Mouse (Mus musculus) lung, postnatal 0 days (tissue): ENCODE measurements around the gene Atp13a3. TPM values are rescaled to one million over a fixed set of nuclear protein-coding genes. Genes with fewer than 3 reads are reported as not detected.

Experiments
- ATAC-seq: fragments of 200-750 bp; cut with Nextera tagmentation; 2 replicates; pipeline ENCODE4 v1.8.0; 2017; ENCODE audit warnings: moderate library complexity
- DNase-seq: peaks from one replicate; pipeline ENCODE4 v3.0.0-alpha.2; 2016; ENCODE audit warnings: low spot score
- H3K27ac ChIP-seq: fragments of 300-500 bp; sonication (generic); 2 replicates; pipeline ENCODE4 v1.5.1; 2014; ENCODE audit warnings: antibody characterized with exemption, mild to moderate bottlenecking, low read length, mixed read lengths
- H3K27me3 ChIP-seq: fragments of 300-500 bp; sonication (generic); replicated peaks from 2 replicates; pipeline ENCODE4 v1.6.1; 2014; ENCODE audit warnings: low read length, mixed read lengths; ENCODE audit not compliant: insufficient read depth
- H3K36me3 ChIP-seq: fragments of 300-500 bp; sonication (generic); 2 replicates; pipeline ENCODE4 v1.6.1; 2014; ENCODE audit warnings: low read length, mixed read lengths; ENCODE audit not compliant: insufficient read depth
- H3K4me1 ChIP-seq: fragments of 300-500 bp; sonication (generic); 2 replicates; pipeline ENCODE4 v1.6.1; 2014; ENCODE audit warnings: antibody characterized with exemption, low read depth, low read length, mixed read lengths; ENCODE audit not compliant: insufficient read depth
- H3K4me2 ChIP-seq: fragments of 300-500 bp; sonication (generic); replicated peaks from 2 replicates; pipeline ENCODE4 v1.6.1; 2014; ENCODE audit warnings: low read depth, mild to moderate bottlenecking, low read length, moderate library complexity, mixed read lengths
- H3K4me3 ChIP-seq: fragments of 300-500 bp; sonication (generic); 2 replicates; pipeline ENCODE4 v1.5.1; 2014; ENCODE audit warnings: low read depth, low read length
- H3K9ac ChIP-seq: fragments of 300-500 bp; sonication (generic); replicated peaks from 2 replicates; pipeline ENCODE4 v1.6.1; 2014; ENCODE audit warnings: low read depth, mild to moderate bottlenecking
- H3K9me3 ChIP-seq: fragments of 300-500 bp; sonication (generic); 2 replicates; pipeline ENCODE4 v1.6.1; 2016; ENCODE audit warnings: low read length, mixed read lengths
- CTCF ChIP-seq: IDR thresholded peaks from 2 replicates; pipeline ENCODE4 v1.5.1; 2016; ENCODE audit warnings: antibody characterized with exemption, mild to moderate bottlenecking
- EP300 ChIP-seq: IDR thresholded peaks from 2 replicates; pipeline ENCODE4 v1.6.1; 2016; ENCODE audit warnings: antibody characterized with exemption, mild to moderate bottlenecking, control low read depth
- WGBS: fragments of 180-500 bp; shearing (Covaris S2); extraction: QIAGEN DNeasy Blood & Tissue Kit; methylation state at CpG from one replicate; pipeline ENCODE4 v1.1.7; 2014; 5-methylcytosine and 5-hydroxymethylcytosine counted together
- polyA plus RNA-seq: library from polyadenylated mRNA; unstranded; fragments of >200 nt; fragmentation: Nextera tagmentation; extraction: Ambion mirVana; gene quantifications from 2 replicates; pipeline ENCODE4 v1.2.1, GENCODE M21; 2015

Atp13a3 gene
- polyA plus RNA-seq, 1 experiment from 2014 or later = 19.3 TPM

DNA sequence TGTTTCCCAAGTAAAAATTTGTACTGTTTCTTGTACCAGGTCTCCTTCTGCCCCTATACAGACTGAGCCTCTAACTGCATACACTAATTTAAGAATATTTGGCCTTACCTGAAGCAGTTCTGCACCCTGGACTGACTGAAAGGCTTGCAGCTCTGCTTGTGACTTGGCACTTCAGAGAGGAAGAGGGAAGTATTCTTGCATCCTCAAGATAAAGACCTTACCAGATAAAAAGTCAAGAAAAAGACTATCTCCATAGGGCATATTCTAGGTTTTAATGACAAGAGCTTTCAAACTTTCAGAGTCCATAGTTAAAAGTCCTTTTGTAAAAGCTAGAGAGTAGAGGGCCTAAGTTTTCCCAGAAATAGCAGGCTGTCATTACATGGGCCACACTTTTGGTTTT is 95.1 kb downstream of the Atp13a3 start, which contains the start of gene Gp5:
TSS of gene Gp5 (minus strand) at position 133 of the 400 bp plus-strand sequence.
- H3K9me3 ChIP-seq = no peaks in the 10 kb centered on the region
- H3K36me3 ChIP-seq = no peaks in the 10 kb centered on the region
- H3K9ac ChIP-seq = no peak within 1 kb of the TSS
- H3K27me3 ChIP-seq = peaks cover 29% of the 10 kb centered on the region; the same call in 1 of the 2 replicates
- H3K4me2 ChIP-seq = peak within 1 kb of the TSS; percentile 93
- ATAC-seq (no peak), DNase-seq (no peak)
- H3K4me1 ChIP-seq = peaks cover 16% of the 10 kb centered on the region; the same call in 1 of the 2 replicates
- TF ChIP-seq CTCF = no peak
- no peak for TF ChIP-seq EP300
- H3K27ac ChIP-seq = no peak within 1 kb of the TSS
- H3K4me3 ChIP-seq = peak within 1 kb of the TSS; percentile 51; the same call in 1 of the 2 replicates

DNA sequence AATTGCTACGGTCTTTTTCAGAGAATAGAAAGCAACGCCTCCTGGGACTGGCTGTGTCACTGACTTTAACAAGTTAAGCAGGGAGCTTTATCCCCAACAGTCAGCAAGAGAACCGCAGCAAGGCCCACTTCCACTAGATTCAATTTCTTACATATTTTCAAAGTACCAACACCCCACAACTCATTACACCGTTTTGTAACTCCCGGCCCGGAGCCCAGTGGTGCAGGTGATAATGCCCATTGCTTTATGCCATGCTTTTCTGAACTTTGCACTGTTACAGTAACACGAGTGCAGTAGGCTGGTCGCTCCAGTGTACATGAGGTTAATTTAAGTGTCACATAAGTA is 95.6 kb downstream of the Atp13a3 start:
- Histone ChIP-seq H3K4me3 (no peak overlapping the region), H3K9me3 (no peaks in the 10 kb centered on the region), H3K4me2 (no peak overlapping the region), H3K9ac (no peak overlapping the region), H3K27me3 (peaks cover 29% of the 10 kb centered on the region; the same call in 1 of the 2 replicates), H3K36me3 (no peaks in the 10 kb centered on the region), H3K27ac (no peak overlapping the region), H3K4me1 (peaks cover 16% of the 10 kb centered on the region; the same call in 1 of the 2 replicates)
- ATAC-seq (0 out of 2 replicates have a peak, but pooled peaks have one; percentile 11), DNase-seq (no peak)
- TF ChIP-seq EP300 = no peak
- TF ChIP-seq CTCF = no peak
- WGBS = 59% methylated on average over 8 of the region's 8 CpGs

DNA sequence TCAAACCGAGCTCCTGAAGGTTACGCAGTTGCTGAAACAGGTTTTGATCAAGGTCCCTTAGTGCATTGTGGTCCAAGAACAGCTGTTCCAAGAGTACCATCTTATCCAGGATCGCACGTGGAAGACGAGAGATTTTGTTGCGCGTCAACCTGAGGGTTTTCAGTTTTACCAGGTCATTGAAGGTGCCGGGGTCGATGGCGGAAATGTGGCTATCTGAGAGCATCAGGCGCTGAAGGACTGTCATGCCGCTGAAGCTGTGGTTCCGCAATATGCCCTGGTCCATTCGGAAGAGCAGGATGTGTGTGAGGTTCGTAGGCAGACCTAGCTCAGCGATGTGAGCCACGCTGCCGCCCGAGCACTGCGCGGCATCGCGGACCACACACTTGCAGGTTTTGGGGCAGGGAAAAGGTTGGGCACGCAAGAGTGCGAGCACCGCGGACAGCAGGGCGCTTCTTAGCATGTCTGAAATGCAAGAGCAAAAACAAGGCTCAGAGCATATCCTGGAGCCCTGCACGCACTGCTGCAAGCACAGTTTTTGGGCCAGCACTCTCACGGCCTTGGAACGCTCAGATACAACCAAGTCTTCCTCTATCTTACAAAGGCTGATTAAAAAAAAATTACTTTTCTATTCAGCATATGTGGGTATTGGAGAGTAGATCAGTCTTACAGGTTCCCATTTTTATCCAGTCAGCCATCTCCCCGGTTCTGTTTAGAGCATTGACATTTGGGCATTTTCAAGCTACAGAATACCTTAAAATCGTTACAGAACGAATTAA is 96.2 kb downstream of the Atp13a3 start:
- no peak overlapping the region for H3K27ac ChIP-seq
- TF ChIP-seq CTCF (no peak), EP300 (no peak)
- H3K9me3 ChIP-seq = no peaks in the 10 kb centered on the region
- H3K4me2 ChIP-seq = peak overlapping the region; percentile 93
- no peaks in the 10 kb centered on the region for H3K36me3 ChIP-seq
- peaks cover 16% of the 10 kb centered on the region; the same call in 1 of the 2 replicates for H3K4me1 ChIP-seq
- peaks cover 29% of the 10 kb centered on the region; the same call in 1 of the 2 replicates for H3K27me3 ChIP-seq
- 8% methylated on average over 34 of the region's 34 CpGs for WGBS
- ATAC-seq (no peak), DNase-seq (no peak)
- peak overlapping the region; percentile 51 for H3K4me3 ChIP-seq
- no peak overlapping the region for H3K9ac ChIP-seq

GRCm38 (mm10) chr16:30308616-30309394 is 97.0 kb downstream of the Atp13a3 start:
- peak overlapping the region; percentile 51 for H3K4me3 ChIP-seq
- no peak overlapping the region for H3K27ac ChIP-seq
- H3K9ac ChIP-seq = 0 out of 2 replicates have a peak overlapping the region, but pooled peaks have one; percentile 23
- TF ChIP-seq EP300 (no peak), CTCF (peak; percentile 44)
- no peaks in the 10 kb centered on the region for H3K9me3 ChIP-seq
- ATAC-seq (peak; percentile 65), DNase-seq (peak; percentile 58)
- H3K4me1 ChIP-seq = peaks cover 16% of the 10 kb centered on the region; the same call in 1 of the 2 replicates
- peak overlapping the region; percentile 93 for H3K4me2 ChIP-seq
- H3K27me3 ChIP-seq = peaks cover 29% of the 10 kb centered on the region; the same call in 1 of the 2 replicates
- no peaks in the 10 kb centered on the region for H3K36me3 ChIP-seq
- WGBS = 1% methylated on average over 70 of the region's 72 CpGs

DNA sequence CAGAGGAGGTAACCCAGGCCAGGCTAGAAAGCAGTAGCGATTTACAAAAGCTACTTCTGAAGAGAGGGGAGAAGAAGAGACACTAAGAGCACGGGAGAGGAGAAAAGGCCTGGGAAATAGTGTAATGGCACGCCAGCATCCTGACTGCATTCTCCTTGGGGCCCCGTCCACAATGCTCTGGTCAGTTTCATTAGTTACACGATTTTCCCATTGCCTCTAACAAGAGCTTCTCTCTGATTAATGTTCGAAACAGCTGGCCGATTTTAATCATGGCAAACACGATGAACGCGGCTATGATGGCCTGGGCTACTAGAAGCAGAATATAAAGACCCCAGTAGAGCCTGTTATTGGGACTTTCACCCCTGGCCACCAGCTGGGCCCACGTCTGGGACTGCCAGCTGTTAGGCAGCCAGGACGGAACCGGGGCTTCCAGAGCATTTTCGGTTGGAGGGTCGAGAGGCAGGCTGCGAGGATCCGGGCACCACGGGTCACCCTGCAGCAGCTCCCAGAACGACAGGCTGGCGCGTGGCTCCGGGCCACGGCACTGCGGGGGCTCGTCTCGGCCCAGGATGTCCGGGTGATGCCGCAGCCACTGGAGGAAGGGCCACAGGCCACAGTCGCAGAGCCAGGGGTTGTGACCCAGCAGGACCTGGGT is 97.7 kb downstream of the Atp13a3 start:
- 12% methylated on average over 27 of the region's 29 CpGs for WGBS
- Histone ChIP-seq H3K36me3 (no peaks in the 10 kb centered on the region), H3K4me1 (peaks cover 16% of the 10 kb centered on the region; the same call in 1 of the 2 replicates), H3K27ac (no peak overlapping the region), H3K9me3 (no peaks in the 10 kb centered on the region), H3K4me3 (peak overlapping the region; percentile 51), H3K4me2 (peak overlapping the region; percentile 93), H3K27me3 (peaks cover 29% of the 10 kb centered on the region; the same call in 1 of the 2 replicates), H3K9ac (peak overlapping the region; percentile 23; the same call in 1 of the 2 replicates)
- ATAC-seq (no peak), DNase-seq (no peak)
- TF ChIP-seq EP300 = no peak
- no peak for TF ChIP-seq CTCF
